Mouse (Mus musculus) MEL (cell line): ENCODE data around the gene Rasgrp1. TPM values are rescaled to one million over a fixed set of nuclear protein-coding genes. Genes with fewer than 3 reads are reported as not detected.

Experiments
- DNase-seq: peaks from one replicate; pipeline ENCODE4 v3.0.0; 2011; ENCODE audit warnings: low read depth, low spot score
- H3K27ac ChIP-seq: 2 replicates; pipeline ENCODE4 v1.5.1; 2012; ENCODE audit warnings: low read depth, mild to moderate bottlenecking, control low read depth, low read length, moderate library complexity; ENCODE audit not compliant: control insufficient read depth
- H3K27me3 ChIP-seq, 2 experiments: fragments of 150-350 bp in 1 of 2; sonication (generic) in 1 of 2; 2 replicates each; pipeline ENCODE4 v1.6.1; 2012; ENCODE audit warnings: low read length in 2 of 2, mild to moderate bottlenecking in 2 of 2, improper control_type of control experiment in 1 of 2, moderate library complexity in 1 of 2; ENCODE audit not compliant: insufficient read depth in 2 of 2, control insufficient read depth in 1 of 2
- H3K36me3 ChIP-seq, 2 experiments: 2 replicates each; pipeline ENCODE4 v1.6.1; 2012 to 2014; ENCODE audit warnings: low read length in 2 of 2, improper control_type of control experiment in 1 of 2, inconsistent platforms in 1 of 2, mild to moderate bottlenecking in 1 of 2; ENCODE audit not compliant: insufficient read depth in 2 of 2, control insufficient read depth in 1 of 2
- H3K4me1 ChIP-seq, 2 experiments: fragments of 150-350 bp in 1 of 2; sonication (generic) in 1 of 2; 2 replicates each; pipeline ENCODE4 v1.6.1; 2012; ENCODE audit warnings: low read length in 2 of 2, improper control_type of control experiment in 1 of 2, mild to moderate bottlenecking in 1 of 2; ENCODE audit not compliant: insufficient read depth in 2 of 2, control insufficient read depth in 1 of 2
- H3K4me3 ChIP-seq, 2 experiments: fragments of 150-350 bp in 1 of 2; sonication (generic) in 1 of 2; 2 replicates each; pipeline ENCODE4 v1.5.1; 2012; ENCODE audit warnings: low read depth in 2 of 2, low read length in 2 of 2, mild to moderate bottlenecking in 2 of 2, moderate library complexity in 2 of 2, control low read depth in 1 of 2, improper control_type of control experiment in 1 of 2; ENCODE audit not compliant: control insufficient read depth in 1 of 2, insufficient read depth in 1 of 2
- H3K79me2 ChIP-seq: 2 replicates; pipeline ENCODE4 v1.6.1; 2012; ENCODE audit warnings: mild to moderate bottlenecking, low read length, moderate library complexity; ENCODE audit not compliant: control insufficient read depth, poor library complexity, insufficient read depth
- H3K9ac ChIP-seq: 2 replicates; pipeline ENCODE4 v1.6.1; 2012; ENCODE audit warnings: low read depth, mild to moderate bottlenecking, control low read depth, low read length, moderate library complexity; ENCODE audit not compliant: control insufficient read depth, poor library complexity, severe bottlenecking
- H3K9me3 ChIP-seq: fragments of 150-350 bp; sonication (generic); replicated peaks from 2 replicates; pipeline ENCODE4 v1.6.1; 2012; ENCODE audit warnings: mild to moderate bottlenecking, low read length, improper control_type of control experiment, moderate library complexity; ENCODE audit not compliant: insufficient read depth
- CHD1 ChIP-seq: IDR thresholded peaks from 2 replicates; pipeline ENCODE4 v1.6.1; 2012; ENCODE audit warnings: low read depth, mild to moderate bottlenecking, inconsistent platforms, low read length, improper control_type of control experiment
- CTCF ChIP-seq, 3 experiments: IDR thresholded peaks in 2 of 3; conservative IDR thresholded peaks in 1 of 3; 2 replicates each; pipeline ENCODE4 v1.5.1; 2011 to 2012; ENCODE audit warnings: low read length in 3 of 3, low read depth in 2 of 3, mild to moderate bottlenecking in 2 of 3, improper control_type of control experiment in 1 of 3, inconsistent platforms in 1 of 3, mixed read lengths in 1 of 3, moderate library complexity in 1 of 3; ENCODE audit not compliant: control insufficient read depth in 1 of 3, insufficient read depth in 1 of 3, poor library complexity in 1 of 3, severe bottlenecking in 1 of 3
- E2F4 ChIP-seq: IDR thresholded peaks from 2 replicates; pipeline ENCODE4 v1.6.1; 2011; ENCODE audit warnings: low read depth, low read length, improper control_type of control experiment, borderline replicate concordance
- EP300 ChIP-seq, 2 experiments: IDR thresholded peaks; 2 replicates each; pipeline ENCODE4 v1.6.1; 2011; ENCODE audit warnings: improper control_type of control experiment in 2 of 2, low read length in 2 of 2, low read depth in 1 of 2, mild to moderate bottlenecking in 1 of 2
- GATA1 ChIP-seq: IDR thresholded peaks from 2 replicates; pipeline ENCODE4 v1.6.1; 2011; ENCODE audit warnings: low read depth, low read length, improper control_type of control experiment
- JUND ChIP-seq: IDR thresholded peaks from 2 replicates; pipeline ENCODE4 v1.6.1; 2011; ENCODE audit warnings: low read depth, mild to moderate bottlenecking, improper control_type of control experiment, low read length
- MAFK ChIP-seq: IDR thresholded peaks from 2 replicates; pipeline ENCODE4 v1.6.1; 2011; ENCODE audit warnings: low read depth, mild to moderate bottlenecking, low read length, improper control_type of control experiment, borderline replicate concordance
- MAX ChIP-seq: IDR thresholded peaks from 2 replicates; pipeline ENCODE4 v1.6.1; 2011; ENCODE audit warnings: low read length, improper control_type of control experiment
- MEF2A ChIP-seq: IDR thresholded peaks from 2 replicates; pipeline ENCODE4 v1.6.1; 2014; ENCODE audit warnings: low read depth, mild to moderate bottlenecking, inconsistent platforms, low read length, improper control_type of control experiment; ENCODE audit not compliant: poor library complexity, insufficient replicate concordance, severe bottlenecking; ENCODE audit errors: extremely low read depth
- POLR2AphosphoS5 ChIP-seq: IDR thresholded peaks from 2 replicates; pipeline ENCODE4 v1.6.1; 2012; ENCODE audit warnings: low read depth, borderline replicate concordance, mild to moderate bottlenecking, inconsistent platforms, low read length, moderate library complexity, mixed read lengths
- RCOR1 ChIP-seq: IDR thresholded peaks from 2 replicates; pipeline ENCODE4 v1.6.1; 2012; ENCODE audit warnings: low read depth, mild to moderate bottlenecking, inconsistent platforms, low read length, improper control_type of control experiment
- SIN3A ChIP-seq: IDR thresholded peaks from 2 replicates; pipeline ENCODE4 v1.6.1; 2012; ENCODE audit warnings: low read length, improper control_type of control experiment, inconsistent platforms
- TAL1 ChIP-seq: IDR thresholded peaks from 2 replicates; pipeline ENCODE4 v1.6.1; 2012; ENCODE audit warnings: mild to moderate bottlenecking, inconsistent platforms, low read length, moderate library complexity, mixed read lengths
- TCF12 ChIP-seq: IDR thresholded peaks from 2 replicates; pipeline ENCODE4 v1.6.1; 2014; ENCODE audit warnings: low read depth, mild to moderate bottlenecking, inconsistent platforms, low read length, improper control_type of control experiment, moderate library complexity
- ZC3H11A ChIP-seq: IDR thresholded peaks from 2 replicates; pipeline ENCODE4 v1.6.1; 2012; ENCODE audit warnings: low read depth, mild to moderate bottlenecking, inconsistent platforms, low read length, improper control_type of control experiment
- polyA plus RNA-seq, 2 experiments: library from polyadenylated mRNA; stranded (reverse) in 1 of 2; unstranded in 1 of 2; fragments of >175 nt in 1 of 2; fragments of >200 nt in 1 of 2; gene quantifications; 2 replicates each; pipeline versions ENCODE4 v1.2.1 to v1.2.4; 2012; ENCODE audit warnings: low replicate concordance in 2 of 2, low read depth in 1 of 2; ENCODE audit not compliant: insufficient read length in 2 of 2, insufficient read depth in 1 of 2, missing spikeins in 1 of 2
- total RNA-seq: library from RNA; depleted of rRNA; stranded (reverse); fragments of 300-350 nt; gene quantifications from 2 replicates; pipeline ENCODE4 v1.2.3, GENCODE M21; 2012

Gene Rasgrp1
- total and polyA plus RNA-seq, 3 experiments, result not detected

DNA sequence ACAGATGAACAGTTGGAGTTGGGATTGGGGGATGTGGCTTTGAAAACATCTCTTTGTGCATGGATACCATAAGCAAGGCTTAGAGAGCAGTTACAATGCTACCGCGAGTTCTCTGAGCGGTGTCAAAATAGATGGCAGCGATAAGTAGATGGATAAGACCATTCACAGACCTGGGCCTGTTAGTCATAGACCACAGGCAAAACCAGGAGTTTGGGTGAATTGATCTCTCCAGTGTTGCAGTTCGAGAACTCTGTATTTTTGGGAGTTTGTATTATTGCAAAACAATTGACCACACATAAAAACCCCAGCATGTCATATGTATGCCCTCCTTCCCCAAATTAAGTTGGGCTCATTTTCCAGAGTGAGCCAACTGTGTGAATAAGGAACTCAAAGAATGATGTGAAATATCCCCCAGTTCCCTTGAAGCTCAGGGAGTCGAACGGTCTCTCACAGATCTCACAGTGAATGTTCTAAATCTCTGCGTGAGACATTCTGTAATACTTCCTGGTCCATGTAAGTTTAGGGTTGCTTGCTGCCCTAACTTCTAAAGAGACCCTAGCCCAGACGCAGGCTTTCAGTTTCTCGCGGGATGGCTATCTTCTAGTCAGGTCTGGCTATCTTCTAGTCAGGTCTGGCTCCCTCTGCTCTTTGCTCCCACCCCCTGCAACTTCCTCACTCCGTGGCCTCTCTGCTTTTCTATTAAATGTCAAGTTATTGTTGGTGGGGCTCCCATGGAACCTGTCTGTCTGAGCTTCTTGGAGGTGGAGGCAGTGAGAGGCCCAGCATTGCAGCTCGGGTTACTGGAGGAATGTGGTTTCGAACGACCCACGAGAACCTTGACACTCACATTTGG, 43.0 kb downstream of the Rasgrp1 start:
- H3K36me3 ChIP-seq, result no peaks in the 10 kb centered on the region
- DNase-seq, result no peak
- no peak overlapping the region for H3K9ac ChIP-seq
- no peaks in the 10 kb centered on the region for H3K9me3 ChIP-seq
- H3K27ac ChIP-seq, result no peak overlapping the region
- H3K4me3 ChIP-seq, result no peak overlapping the region; a peak in 1 of 4 replicates
- no peaks in the 10 kb centered on the region for H3K27me3 ChIP-seq
- no peaks in the 10 kb centered on the region for H3K4me1 ChIP-seq
- H3K79me2 ChIP-seq, result no peaks in the 10 kb centered on the region
- no peak for TF ChIP-seq GATA1
- TF ChIP-seq RCOR1, result no peak
- TF ChIP-seq MAX, result no peak
- TF ChIP-seq MEF2A, result no peak
- no peak for TF ChIP-seq MAFK
- no peak for TF ChIP-seq EP300 (IDR thresholded peaks at IDR 0.05; ENCODE audit: low read depth in 1 of 2, low read length in 2 of 2)
- TF ChIP-seq JUND, result no peak
- TF ChIP-seq ZC3H11A, result no peak
- no peak for TF ChIP-seq POLR2AphosphoS5

GRCm38 (mm10) chr2:117288291-117288690, 54.5 kb downstream of the Rasgrp1 start:
- Histone ChIP-seq H3K27ac (no peak overlapping the region), H3K4me1 (no peaks in the 10 kb centered on the region), H3K9me3 (no peaks in the 10 kb centered on the region), H3K36me3 (no peaks in the 10 kb centered on the region), H3K4me3 (no peak overlapping the region), H3K79me2 (no peaks in the 10 kb centered on the region), H3K9ac (no peak overlapping the region), H3K27me3 (no peaks in the 10 kb centered on the region)
- DNase-seq, result no peak
- TF ChIP-seq SIN3A, result no peak
- no peak for TF ChIP-seq MAFK
- TF ChIP-seq TCF12, result no peak
- no peak for TF ChIP-seq CTCF (IDR thresholded peaks at IDR 0.05 in 2 of 3, conservative IDR thresholded peaks at IDR 0.05 in 1 of 3; ENCODE audit: control insufficient read depth in 1 of 3, insufficient read depth in 1 of 3, low read depth in 2 of 3, low read length in 3 of 3, poor library complexity in 1 of 3, severe bottlenecking in 1 of 3)
- TF ChIP-seq TAL1, result no peak
- TF ChIP-seq E2F4, result no peak
- TF ChIP-seq CHD1, result no peak
